Mouse (Mus musculus) cerebellum, adult 18-20 months (tissue): ENCODE measurements around the gene Myo3b.
A peak's percentile ranks its signal among the peaks of the same experiment; 100 is the strongest.

Source experiments
- DNase-seq, 2 experiments: peaks; one replicate each; pipeline ENCODE4 v3.0.0; 2021

Myo3b gene

DNA sequence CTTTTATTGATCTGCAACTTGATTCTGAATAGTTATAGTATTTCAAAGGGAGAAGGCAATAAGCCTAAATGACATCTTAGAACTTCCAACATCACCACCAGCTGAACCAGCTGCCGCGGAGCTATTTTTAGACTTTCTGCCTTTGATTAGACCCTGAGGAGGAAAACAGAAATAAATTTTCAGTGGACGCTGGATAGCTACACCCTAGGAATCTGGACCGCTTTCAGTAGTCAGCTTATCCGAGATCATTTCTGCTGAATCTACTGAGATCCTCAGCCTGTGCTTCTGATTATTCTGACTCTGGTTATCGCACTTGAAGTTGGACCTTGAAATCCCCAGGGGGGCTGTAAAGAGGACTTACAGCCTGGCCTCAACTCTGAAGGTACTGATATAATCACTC, 349.7 kb downstream of the Myo3b start:
- no peak for DNase-seq

DNA sequence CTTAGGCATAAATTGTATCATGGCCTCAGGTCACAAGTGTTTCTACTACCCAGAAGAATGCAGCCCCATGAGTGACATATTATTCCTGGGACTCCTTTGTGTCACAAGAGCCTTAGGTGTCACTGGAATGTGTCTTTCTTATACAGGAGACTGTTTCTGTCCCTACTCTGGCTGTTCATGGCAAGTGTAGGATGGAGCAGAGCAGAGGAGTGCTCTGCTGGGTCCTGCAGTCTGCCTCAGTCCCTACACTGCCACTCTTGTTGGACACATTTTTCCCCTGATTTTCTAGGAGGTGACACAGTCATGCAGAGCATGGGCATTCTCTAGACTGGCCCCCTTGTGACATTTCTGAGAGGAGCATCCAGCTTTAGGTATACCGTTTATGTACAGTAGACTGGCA, 350.2 kb downstream of the Myo3b start:
- DNase-seq: no peak

DNA sequence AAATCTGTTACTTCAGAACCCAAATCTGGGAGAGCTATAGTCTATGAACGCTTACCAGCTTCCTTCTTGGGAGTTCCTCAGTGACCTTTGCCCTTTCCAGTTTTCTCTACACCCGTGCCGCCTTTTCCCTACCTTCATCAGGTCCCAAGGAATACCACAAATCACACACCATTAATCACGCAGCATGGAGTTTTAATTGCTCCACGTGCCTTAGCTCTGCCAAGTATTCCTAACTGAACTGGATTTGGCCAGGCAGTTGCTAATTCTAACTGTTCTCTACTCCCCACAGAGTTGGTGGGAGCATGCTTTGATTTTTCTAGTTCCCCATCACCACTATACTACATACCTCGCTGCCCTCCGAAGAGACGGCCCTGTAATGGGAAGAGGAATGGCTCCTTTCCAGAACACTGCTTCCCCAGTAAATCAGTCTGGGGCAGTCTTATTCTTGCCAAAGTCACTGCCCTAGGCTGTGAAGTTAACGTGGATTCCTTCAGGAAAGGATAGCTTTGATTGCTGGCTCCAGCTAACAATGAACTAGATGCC, 358.9 kb downstream of the Myo3b start:
- DNase-seq: no peak

DNA sequence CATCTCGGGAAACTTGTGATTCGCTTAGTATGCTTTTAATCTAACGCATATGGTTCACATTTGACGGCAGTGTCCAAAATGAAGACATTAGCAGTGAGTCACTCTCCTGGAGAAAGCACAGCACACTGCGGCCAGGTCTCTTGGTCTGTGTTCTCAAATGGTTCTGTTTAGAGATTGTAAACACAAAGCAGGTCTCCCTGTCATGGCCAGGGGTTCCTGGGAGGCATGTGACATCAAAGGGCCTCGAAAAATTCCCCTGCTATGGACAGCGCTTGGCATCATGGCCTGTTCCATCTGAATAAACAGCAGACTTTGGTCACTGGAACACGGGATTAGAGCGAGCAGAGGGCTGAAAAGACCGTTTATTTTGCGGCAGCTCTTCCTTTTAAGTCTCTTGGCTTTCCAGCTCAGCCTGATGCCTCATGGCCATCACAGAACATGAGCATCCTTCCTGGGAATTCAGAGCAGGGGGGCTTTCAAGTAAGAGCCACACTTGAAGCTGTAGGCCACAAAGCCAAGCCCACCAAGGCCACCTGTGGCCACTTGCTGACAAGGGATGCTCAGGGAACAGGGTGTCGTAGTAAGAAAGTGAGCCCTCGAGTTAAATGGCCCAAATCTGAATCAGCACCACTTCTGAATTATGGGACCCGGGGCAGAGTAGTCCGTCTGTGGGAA, 360.7 kb downstream of the Myo3b start:
- DNase-seq: no peak

DNA sequence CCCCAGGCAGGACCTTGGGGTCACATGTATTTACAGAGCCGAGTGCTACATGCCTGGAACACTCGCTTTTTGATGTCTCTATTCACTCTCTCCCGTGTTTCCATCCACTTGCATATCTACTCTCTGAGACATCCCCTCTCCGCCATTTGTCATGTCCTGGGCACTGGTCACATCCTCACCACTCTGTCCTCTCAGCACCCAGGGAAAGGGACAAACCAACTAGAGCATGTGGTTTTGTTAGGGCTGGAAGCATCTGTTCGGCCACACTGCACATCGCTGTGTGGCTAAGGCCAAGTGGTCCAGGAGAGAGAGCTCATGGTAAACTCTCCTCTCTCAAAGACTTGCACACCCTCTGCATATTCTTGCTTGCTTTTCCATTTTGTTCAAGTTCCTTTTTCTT, 361.4 kb downstream of the Myo3b start:
- no peak for DNase-seq

DNA sequence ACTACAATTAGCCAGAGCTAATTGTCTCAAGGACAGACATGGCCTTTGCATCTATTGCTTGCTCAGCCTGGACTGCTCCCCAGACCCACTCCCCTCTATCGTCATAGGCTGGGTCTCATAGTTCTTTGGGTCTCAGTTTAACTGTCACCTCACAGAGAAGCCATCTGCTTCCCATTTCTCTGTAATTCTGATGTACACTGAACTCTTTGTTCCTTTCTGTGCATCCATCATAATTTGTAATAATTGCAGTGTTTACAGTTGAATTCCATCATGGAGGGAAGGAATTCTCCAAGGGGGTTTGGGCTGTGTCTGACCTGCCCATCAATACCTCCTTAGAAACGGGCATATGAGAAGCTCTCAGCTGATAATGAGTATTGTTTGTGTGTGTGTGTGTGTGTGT, 365.4 kb downstream of the Myo3b start:
- DNase-seq: no peak

DNA sequence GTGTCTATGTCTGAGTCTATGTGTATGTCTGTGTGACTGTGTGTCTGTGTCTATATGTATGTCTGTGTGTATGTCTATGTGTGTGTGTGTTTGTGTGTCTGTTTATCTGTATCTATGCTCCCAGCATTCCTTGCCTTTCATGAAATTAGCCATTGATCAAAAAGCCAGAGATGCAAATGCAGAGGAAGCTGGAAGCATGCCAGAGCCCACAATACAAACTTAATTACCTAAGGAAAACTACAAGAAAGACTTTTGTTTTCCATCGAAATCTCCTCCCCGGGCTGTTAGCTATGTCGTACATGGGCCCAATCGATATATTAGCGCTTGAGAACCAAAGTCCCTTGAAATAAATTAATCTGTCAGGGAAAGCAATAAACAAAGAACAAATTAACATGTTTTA, 367.9 kb downstream of the Myo3b start:
- DNase-seq: no peak

DNA sequence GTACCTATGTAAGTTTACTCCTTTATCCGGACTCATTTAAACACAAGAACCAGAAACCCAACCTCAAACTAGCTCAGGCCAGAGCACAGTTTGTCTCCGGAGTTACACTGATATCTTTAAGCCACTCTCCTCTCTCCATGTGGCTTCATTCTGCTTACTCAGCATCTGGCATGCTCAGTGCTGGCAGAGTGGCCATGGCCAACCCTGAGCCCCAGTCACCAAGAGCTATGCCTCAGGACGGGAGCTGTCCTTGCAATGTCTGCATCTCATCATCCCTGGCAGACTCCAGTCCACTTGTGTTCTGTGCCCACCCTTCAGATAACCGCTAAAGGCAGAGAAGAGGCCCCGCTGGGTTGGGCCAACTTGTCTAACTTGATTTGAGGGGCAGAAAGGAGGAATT, 368.8 kb downstream of the Myo3b start:
- no peak for DNase-seq

DNA sequence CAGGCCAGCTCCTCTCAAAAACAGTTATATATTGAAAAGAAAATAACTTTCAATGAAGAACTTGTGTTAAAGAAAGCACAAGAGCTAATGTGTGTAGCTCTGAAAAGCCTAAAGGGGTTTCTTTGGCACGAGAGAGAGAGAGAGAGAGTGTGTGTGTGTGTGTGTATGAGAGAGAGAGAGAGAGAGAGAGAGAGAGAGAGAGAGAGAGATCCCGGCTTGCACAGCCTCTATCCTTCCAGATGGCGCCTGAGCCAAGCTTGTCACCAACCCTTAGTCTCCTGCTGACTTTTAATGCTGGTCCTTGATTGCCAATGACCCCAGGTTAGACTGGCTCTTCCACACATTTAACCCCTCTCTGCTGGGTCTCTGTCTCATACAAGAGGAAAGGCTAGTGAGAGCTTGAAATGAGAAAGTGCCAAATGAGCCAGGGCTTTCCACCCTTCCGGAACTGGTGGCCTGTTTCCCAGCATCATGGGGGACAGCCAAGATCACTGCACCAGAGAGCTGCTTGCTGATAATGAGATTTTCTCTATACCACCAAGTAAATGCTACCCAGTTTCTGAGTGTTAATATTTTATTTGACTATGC, 371.5 kb downstream of the Myo3b start:
- DNase-seq: peak; percentile 15 to 22

DNA sequence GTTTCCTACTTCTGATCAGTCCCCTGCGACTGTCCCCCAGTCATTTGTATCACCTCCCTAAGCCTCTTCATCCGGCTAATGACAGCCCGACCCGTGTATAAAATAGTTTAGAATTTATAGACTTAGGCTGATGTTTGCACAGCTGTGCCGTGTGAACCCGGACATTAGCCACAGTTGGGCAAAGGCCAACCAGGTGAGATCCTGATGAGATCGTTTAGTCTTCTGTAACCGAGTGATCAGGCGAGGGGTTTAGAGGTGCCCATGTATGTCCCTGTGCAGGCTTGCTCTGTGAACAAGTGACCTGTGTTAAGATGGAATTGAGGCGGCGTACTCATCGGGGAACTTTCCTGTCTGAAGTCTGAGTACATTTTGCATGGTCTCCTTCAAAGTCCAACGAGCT, 373.4 kb downstream of the Myo3b start:
- no peak for DNase-seq

DNA sequence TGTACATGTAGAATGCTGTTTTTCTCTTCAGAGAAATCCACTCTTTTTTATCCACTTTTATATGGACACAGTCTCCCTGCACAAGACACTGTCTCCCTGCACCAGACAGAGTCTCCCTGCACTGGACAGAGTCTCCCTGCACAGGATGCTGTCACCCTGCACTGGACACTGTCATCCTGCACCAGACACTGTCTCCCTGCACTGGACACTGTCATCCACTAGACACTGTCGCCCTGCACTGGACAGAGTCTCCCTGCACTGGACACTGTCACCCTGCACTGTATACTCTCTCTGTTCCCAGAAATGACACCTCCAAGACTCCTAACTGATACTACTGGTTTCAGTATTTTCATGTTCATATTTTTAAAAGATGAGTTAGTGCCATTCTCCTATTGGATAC, 375.5 kb downstream of the Myo3b start:
- no peak for DNase-seq

DNA sequence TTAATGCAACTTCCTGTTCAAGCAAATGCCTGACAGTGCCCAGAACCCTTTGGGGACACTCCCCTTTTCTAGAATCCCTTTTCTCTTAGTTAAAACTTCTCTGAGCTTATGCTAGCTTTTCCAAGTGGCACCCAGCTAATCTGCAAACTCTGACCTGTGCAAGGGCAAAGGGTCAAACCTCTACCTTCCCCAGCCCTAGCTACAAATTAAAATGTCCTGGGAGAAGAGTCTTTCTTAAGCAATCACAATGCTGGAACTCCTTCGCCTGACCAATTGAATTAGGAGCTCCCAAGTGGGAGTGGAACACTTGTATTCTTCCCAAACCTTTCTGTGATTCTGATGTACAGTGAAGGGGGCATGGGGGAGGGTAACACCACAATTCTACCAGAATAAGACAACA, 376.6 kb downstream of the Myo3b start:
- no peak for DNase-seq

DNA sequence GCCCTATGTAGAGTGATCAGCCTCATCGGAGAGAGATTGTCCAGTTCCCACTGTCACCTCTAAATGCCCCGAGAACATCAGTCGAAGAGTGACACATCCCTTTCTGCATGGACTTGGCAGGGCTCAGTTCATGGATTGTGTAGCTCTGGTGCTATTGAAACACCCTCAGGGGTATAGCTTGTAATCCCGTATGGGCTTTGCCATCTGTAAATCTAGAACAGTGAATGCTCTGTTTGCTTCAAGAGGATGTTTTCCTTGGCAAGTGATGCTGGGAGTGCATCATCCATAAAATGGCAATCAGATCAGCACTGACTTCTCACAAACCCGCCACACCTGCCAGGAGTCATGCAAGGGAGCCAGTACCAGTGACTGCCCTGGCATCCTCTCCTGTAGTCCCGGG, 380.4 kb downstream of the Myo3b start:
- no peak for DNase-seq

DNA sequence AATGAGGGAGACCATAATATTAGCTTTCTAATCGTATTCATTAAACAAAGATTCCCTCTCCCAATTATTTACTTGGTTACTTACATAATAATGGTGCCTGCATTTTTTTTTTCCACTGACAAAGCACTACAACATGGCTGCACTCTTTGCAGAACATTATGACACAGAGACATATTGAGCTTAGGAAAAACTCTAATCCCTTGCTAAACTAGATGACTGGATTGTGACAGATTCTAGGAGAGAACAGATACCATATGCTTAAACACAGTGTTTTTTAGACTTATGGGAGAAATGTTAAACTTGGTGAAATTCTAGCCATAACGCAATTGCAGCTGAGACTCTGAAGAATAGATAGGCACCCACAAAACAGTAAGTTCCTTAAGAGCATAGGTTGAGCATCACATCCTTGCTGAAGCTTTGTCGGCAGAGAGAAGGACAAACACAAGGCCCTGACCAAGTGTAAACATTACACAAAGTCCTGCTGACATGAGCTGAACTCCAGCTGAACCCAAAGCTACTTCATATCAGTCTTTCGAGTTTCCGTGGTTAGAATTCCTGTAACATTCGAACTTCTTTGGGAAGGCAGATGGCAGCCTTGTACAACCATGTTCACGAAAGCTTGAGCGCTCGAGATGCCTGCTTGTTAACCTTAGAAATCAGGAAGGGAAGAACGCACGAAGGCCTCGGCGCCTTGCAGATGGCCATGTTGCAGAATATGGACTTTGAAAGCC, 382.4 kb downstream of the Myo3b start:
- DNase-seq: no peak

DNA sequence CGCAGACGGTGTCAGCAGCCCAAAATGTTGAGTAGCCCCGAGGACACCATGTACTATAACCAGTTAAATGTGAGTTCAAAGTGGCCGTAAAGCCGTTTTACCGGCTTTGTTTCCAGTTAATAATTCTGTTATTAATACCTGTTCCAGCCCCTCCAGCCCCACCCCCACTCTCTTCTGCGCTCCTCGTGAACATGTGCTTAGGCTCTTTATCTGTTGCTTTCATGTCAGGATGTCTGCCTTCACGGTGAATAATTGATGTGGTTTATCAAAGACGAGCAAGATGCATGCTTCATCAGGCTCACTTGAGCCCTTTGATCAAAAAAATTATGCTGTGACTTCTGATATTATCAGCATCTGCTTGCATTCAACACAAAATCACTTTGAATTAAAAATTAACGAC, 386.7 kb downstream of the Myo3b start:
- no peak for DNase-seq

DNA sequence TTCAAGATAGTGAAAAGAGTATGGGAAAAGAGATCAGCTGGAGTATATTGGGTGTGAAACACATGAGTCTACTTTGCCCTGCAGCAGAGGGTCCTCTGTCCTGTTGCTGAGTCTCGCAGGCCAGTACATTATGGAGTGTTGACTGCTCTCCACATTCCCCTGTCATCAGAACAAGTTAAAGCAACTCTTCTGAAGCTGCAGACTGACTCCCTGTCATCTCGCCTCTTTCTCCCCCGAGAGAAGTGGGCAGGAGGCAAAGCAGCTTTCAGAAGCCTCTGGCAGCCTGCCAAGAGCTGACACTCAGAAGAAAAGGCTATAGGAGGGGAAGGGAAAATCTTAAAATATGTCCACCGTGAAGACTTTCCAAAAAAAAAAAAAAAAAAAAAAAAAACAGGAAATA, 404.1 kb downstream of the Myo3b start:
- DNase-seq: peak; percentile 10 to 14

DNA sequence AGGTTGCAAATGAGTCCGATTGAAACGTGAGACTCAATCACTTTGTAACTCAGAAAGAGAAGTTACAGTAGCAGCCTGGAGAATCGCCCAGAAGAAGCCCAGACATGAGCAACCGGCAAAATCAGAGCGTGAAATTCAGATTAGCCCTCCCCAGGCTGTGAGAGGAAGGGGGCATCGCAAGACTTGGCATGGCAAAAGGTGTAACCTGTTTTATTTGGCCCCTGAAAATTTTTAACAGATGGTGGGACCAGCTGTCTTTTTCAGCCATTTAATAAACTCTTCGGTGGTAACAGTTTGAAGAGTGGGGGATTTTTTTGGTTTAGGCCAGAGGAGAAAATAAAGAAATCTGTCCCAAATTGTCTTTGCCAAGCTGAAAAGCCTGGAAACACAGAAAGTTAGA, 405.2 kb downstream of the Myo3b start:
- DNase-seq: peak; percentile 53 to 55

DNA sequence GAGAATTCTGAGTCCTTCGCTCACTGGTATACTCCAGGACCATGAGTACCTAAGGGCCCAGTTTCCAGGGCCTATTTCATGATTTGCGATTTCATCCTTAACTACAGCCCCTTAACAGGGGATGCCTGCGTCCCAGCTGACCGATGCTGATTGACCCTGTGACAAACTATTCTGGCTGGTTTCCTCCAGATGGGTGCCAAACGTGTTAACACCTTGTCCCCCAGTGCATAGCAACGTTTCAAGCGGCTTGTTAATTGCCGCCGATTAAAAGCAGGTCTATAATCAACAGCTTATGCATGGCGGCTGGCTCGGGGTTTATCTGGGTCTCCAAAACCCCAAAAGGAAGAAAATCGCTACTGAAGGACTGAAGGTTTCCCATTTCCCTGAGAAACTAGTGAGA, 417.3 kb downstream of the Myo3b start:
- DNase-seq: no peak

DNA sequence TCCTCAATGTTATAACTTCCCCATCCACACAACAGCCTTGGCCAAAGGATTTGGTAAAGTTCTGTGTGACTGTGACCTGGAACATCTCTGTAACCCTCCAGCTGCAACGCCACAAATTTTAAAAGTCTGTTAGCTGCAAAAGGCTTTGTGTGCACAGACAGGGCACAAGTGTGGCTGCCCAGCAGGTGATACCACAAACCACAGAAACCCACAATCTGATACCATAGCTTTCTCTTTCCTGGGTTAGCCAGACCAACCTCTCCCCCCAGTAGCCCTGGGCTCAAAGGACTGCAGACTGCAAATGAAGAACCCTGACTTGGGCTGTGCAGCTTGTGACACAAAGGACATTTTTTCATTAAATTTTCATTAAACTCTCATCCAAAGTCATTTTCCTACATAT, 424.7 kb downstream of the Myo3b start:
- no peak for DNase-seq

DNA sequence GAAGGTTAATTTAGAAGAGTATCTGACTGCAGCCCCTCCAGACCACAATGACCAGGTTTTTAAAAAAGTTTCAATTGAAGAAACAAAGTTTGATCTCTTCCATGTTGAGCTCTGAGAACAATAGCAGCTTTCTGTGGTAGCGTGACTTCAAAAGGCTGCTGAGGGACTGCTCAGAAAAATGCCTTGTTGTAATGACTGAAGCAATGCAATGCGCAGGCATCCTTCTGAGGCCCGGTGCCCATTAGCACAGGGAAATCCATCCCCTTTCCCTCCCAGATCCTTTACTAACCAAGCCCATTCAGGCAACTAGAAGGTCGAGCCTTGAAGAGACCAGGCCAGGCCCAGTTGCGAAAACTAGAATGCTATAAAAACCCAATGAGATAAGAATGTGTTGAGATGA, 432.2 kb downstream of the Myo3b start:
- DNase-seq: no peak

DNA sequence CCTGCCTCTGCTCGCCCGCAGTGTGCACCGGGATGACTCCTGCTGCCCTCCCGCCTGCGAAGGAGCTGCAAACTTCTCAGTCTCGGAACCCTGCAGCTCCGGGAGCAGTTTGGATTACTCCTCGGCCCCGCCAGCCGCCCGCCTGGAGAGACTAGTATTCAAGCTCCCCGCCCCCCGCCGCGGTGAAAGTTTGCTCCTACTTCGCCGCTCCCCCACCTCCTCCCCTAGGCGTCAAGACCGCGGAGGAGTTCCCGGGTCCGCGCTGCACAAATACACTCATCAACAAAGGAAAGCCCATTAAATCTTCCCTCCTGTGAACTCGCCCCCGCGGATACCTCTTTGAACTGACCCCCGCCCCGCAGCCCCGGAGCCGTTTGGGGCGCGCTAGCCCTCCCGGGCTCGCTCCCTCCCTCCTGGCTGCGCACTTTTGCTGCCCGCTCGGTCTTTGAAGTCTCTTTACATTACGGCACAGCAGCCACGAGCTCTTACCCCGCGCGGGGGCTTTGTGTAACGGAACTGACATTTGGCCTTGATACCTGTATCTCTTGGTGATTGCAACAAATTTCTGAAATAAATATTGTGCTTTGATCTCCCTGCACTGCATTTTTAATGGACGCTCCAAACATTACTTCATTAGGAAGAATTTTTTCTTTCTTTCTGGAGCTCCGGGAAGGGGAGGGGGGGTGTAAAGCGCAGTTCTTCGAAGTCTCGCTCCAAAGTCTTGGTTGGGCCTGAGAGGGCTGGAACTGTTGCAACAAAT, 433.1 kb downstream of the Myo3b start:
- DNase-seq: no peak
